Mouse (Mus musculus): ENCODE measurements around the gene Rab35. TPM values are rescaled to one million over a fixed set of nuclear protein-coding genes. Genes with fewer than 3 reads are reported as not detected.
A peak's percentile ranks its signal among the peaks of the same experiment; 100 is the strongest.

Rab35 gene
- polyA plus RNA-seq, 1 experiment from 2014 or later = 13.1 TPM

- Histone ChIP-seq H3K36me3 (peaks cover 25% of the 10 kb centered on the region), H3K4me3 (no peak overlapping the region), H3K27me3 (replicated peaks) (0 out of 2 replicates have a peak, but pooled peaks cover 2% of the 10 kb centered on the region), H3K9me3 (no peaks in the 10 kb centered on the region), H3K9ac (no peak overlapping the region), H3K27ac (replicated peaks) (no peak overlapping the region), H3K4me1 (peaks cover 9% of the 10 kb centered on the region), H3K4me2 (no peak overlapping the region)
- no peak for ATAC-seq (ENCODE audit: extremely low read depth, insufficient number of reproducible peaks, low FRiP score, low TSS enrichment)
- 89% methylated on average over 10 of the region's 10 CpGs for WGBS
These were observed 19.2 kb downstream of the Rab35 start for GRCm38 (mm10) chr5:115650885-115651284.

- Histone ChIP-seq H3K4me2 (peak overlapping the region; percentile 80; the same call in 1 of the 2 replicates), H3K27me3 (replicated peaks) (0 out of 2 replicates have a peak, but pooled peaks cover 5% of the 10 kb centered on the region), H3K4me1 (peaks cover 9% of the 10 kb centered on the region), H3K36me3 (peaks cover 15% of the 10 kb centered on the region), H3K9ac (peak overlapping the region; percentile 84), H3K27ac (replicated peaks) (no peak overlapping the region), H3K9me3 (no peaks in the 10 kb centered on the region), H3K4me3 (no peak overlapping the region)
- no peak for ATAC-seq (ENCODE audit: extremely low read depth, insufficient number of reproducible peaks, low FRiP score, low TSS enrichment)
- WGBS = 82% methylated on average over 10 of the region's 10 CpGs
These were observed 20.1 kb downstream of the Rab35 start for GRCm38 (mm10) chr5:115651821-115652220.

GRCm38 (mm10) chr5:115652681-115653575 lies 21.2 kb downstream of the Rab35 start:
- peak; percentile 99 for ATAC-seq (ENCODE audit: extremely low read depth, insufficient number of reproducible peaks, low FRiP score, low TSS enrichment)
- Histone ChIP-seq H3K4me3 (peak overlapping the region; percentile 56), H3K9ac (peak overlapping the region; percentile 84), H3K27ac (replicated peaks) (peak overlapping the region; percentile 78), H3K36me3 (peaks cover 4% of the 10 kb centered on the region), H3K4me2 (peak overlapping the region; percentile 80), H3K9me3 (no peaks in the 10 kb centered on the region), H3K27me3 (replicated peaks) (0 out of 2 replicates have a peak, but pooled peaks cover 5% of the 10 kb centered on the region), H3K4me1 (peaks cover 9% of the 10 kb centered on the region)
- 2% methylated on average over 35 of the region's 35 CpGs for WGBS

GRCm38 (mm10) chr5:115653776-115654175 lies 22.1 kb downstream of the Rab35 start:
- Histone ChIP-seq H3K4me3 (no peak overlapping the region), H3K4me2 (no peak overlapping the region), H3K9me3 (no peaks in the 10 kb centered on the region), H3K36me3 (no peaks in the 10 kb centered on the region; the same call in 1 of the 2 replicates), H3K27me3 (replicated peaks) (0 out of 2 replicates have a peak, but pooled peaks cover 5% of the 10 kb centered on the region), H3K4me1 (peaks cover 9% of the 10 kb centered on the region), H3K9ac (no peak overlapping the region), H3K27ac (replicated peaks) (no peak overlapping the region)
- ATAC-seq (ENCODE audit: extremely low read depth, insufficient number of reproducible peaks, low FRiP score, low TSS enrichment) = no peak
- WGBS = 83% methylated on average over 12 of the region's 12 CpGs

GRCm38 (mm10) chr5:115656677-115657076 lies 25.0 kb downstream of the Rab35 start:
- ATAC-seq (ENCODE audit: extremely low read depth, insufficient number of reproducible peaks, low FRiP score, low TSS enrichment) = no peak
- Histone ChIP-seq H3K9ac (no peak overlapping the region), H3K4me1 (peaks cover 9% of the 10 kb centered on the region), H3K4me2 (no peak overlapping the region), H3K27ac (replicated peaks) (no peak overlapping the region), H3K9me3 (no peaks in the 10 kb centered on the region), H3K36me3 (no peaks in the 10 kb centered on the region), H3K4me3 (no peak overlapping the region), H3K27me3 (replicated peaks) (peaks cover 5% of the 10 kb centered on the region; the same call in 1 of the 2 replicates)
- 70% methylated on average over 6 of the region's 6 CpGs for WGBS

GRCm38 (mm10) chr5:115657234-115657633 lies 25.5 kb downstream of the Rab35 start:
- H3K27ac ChIP-seq (replicated peaks) = no peak overlapping the region
- no peak overlapping the region for H3K4me2 ChIP-seq
- H3K36me3 ChIP-seq = no peaks in the 10 kb centered on the region
- H3K9me3 ChIP-seq = no peaks in the 10 kb centered on the region
- H3K4me3 ChIP-seq = no peak overlapping the region
- peaks cover 5% of the 10 kb centered on the region; the same call in 1 of the 2 replicates for H3K27me3 ChIP-seq (replicated peaks)
- ATAC-seq (ENCODE audit: extremely low read depth, insufficient number of reproducible peaks, low FRiP score, low TSS enrichment) = no peak
- no peak overlapping the region for H3K9ac ChIP-seq
- H3K4me1 ChIP-seq = peaks cover 5% of the 10 kb centered on the region
- 62% methylated on average over 1 of the region's 1 CpGs for WGBS

- 50% methylated on average over 6 of the region's 6 CpGs for WGBS
These were observed 26.6 kb downstream of the Rab35 start for GRCm38 (mm10) chr5:115658352-115658751.

GRCm38 (mm10) chr5:115662658-115663057 lies 30.9 kb downstream of the Rab35 start:
- no peak for ATAC-seq (ENCODE audit: extremely low read depth, insufficient number of reproducible peaks, low FRiP score, low TSS enrichment)
- Histone ChIP-seq H3K27me3 (replicated peaks) (peaks cover 11% of the 10 kb centered on the region), H3K9ac (peak overlapping the region; percentile 33; the same call in 1 of the 2 replicates), H3K4me2 (peak overlapping the region; percentile 61), H3K4me1 (peaks cover 7% of the 10 kb centered on the region), H3K36me3 (no peaks in the 10 kb centered on the region), H3K27ac (replicated peaks) (no peak overlapping the region), H3K9me3 (peaks cover 4% of the 10 kb centered on the region; the same call in 1 of the 2 replicates), H3K4me3 (peak overlapping the region; percentile 21; the same call in 1 of the 2 replicates)
- 35% methylated on average over 22 of the region's 22 CpGs for WGBS

More at GRCm38 (mm10) chr5:115658352-115658751, 26.6 kb downstream of the Rab35 start:
- H3K4me3 ChIP-seq = no peak overlapping the region
- H3K4me2 ChIP-seq = no peak overlapping the region
- peaks cover 9% of the 10 kb centered on the region for H3K27me3 ChIP-seq (replicated peaks)
- H3K36me3 ChIP-seq = no peaks in the 10 kb centered on the region
- ATAC-seq (ENCODE audit: extremely low read depth, insufficient number of reproducible peaks, low FRiP score, low TSS enrichment) = no peak
- H3K9me3 ChIP-seq = no peaks in the 10 kb centered on the region
- H3K9ac ChIP-seq = no peak overlapping the region
- H3K27ac ChIP-seq (replicated peaks) = no peak overlapping the region
- peaks cover 6% of the 10 kb centered on the region for H3K4me1 ChIP-seq

- 64% methylated on average over 8 of the region's 8 CpGs for WGBS
- Histone ChIP-seq H3K4me3 (no peak overlapping the region), H3K4me1 (peaks cover 14% of the 10 kb centered on the region), H3K4me2 (no peak overlapping the region), H3K27ac (replicated peaks) (no peak overlapping the region), H3K27me3 (replicated peaks) (peaks cover 23% of the 10 kb centered on the region), H3K36me3 (no peaks in the 10 kb centered on the region), H3K9ac (no peak overlapping the region), H3K9me3 (peaks cover 4% of the 10 kb centered on the region; the same call in 1 of the 2 replicates)
- no peak for ATAC-seq (ENCODE audit: extremely low read depth, insufficient number of reproducible peaks, low FRiP score, low TSS enrichment)
These were observed 34.8 kb downstream of the Rab35 start for GRCm38 (mm10) chr5:115666366-115667065.

- Histone ChIP-seq H3K9ac (no peak overlapping the region), H3K27ac (replicated peaks) (no peak overlapping the region), H3K4me2 (no peak overlapping the region), H3K9me3 (peaks cover 4% of the 10 kb centered on the region; the same call in 1 of the 2 replicates), H3K36me3 (no peaks in the 10 kb centered on the region), H3K27me3 (replicated peaks) (peaks cover 23% of the 10 kb centered on the region), H3K4me1 (peaks cover 14% of the 10 kb centered on the region), H3K4me3 (no peak overlapping the region)
- ATAC-seq (ENCODE audit: extremely low read depth, insufficient number of reproducible peaks, low FRiP score, low TSS enrichment) = no peak
- WGBS = 68% methylated on average over 8 of the region's 8 CpGs
These were observed 35.5 kb downstream of the Rab35 start for GRCm38 (mm10) chr5:115667210-115667609.

- ATAC-seq (ENCODE audit: extremely low read depth, insufficient number of reproducible peaks, low FRiP score, low TSS enrichment) = no peak
- no peaks in the 10 kb centered on the region for H3K36me3 ChIP-seq
- peaks cover 9% of the 10 kb centered on the region; the same call in 1 of the 2 replicates for H3K4me1 ChIP-seq
- no peak overlapping the region for H3K9ac ChIP-seq
- peaks cover 4% of the 10 kb centered on the region; the same call in 1 of the 2 replicates for H3K9me3 ChIP-seq
- no peak overlapping the region for H3K27ac ChIP-seq (replicated peaks)
- 15% methylated on average over 7 of the region's 7 CpGs for WGBS
- H3K4me2 ChIP-seq = no peak overlapping the region
- H3K27me3 ChIP-seq (replicated peaks) = peaks cover 23% of the 10 kb centered on the region
- no peak overlapping the region for H3K4me3 ChIP-seq
These were observed 36.2 kb downstream of the Rab35 start for GRCm38 (mm10) chr5:115667894-115668293.

Measured in heart, embryonic 13.5 days (tissue).